Mouse (Mus musculus) spleen, postnatal 4 days (tissue): Measurements from ENCODE around the gene H2-Q10.
A peak's percentile ranks its signal among the peaks of the same experiment; 100 is the strongest.

Experiments used
- DNase-seq, 2 experiments: peaks; one replicate each; pipeline ENCODE4 v3.0.0; 2022; ENCODE audit warnings: low spot score in 2 of 2

The H2-Q10 gene

GRCm38 (mm10) chr17:35514756-35515155 is 44.9 kb downstream of the H2-Q10 start:
- no peak for DNase-seq

GRCm38 (mm10) chr17:35515911-35516640 is 46.2 kb downstream of the H2-Q10 start:
- peak in 1 of 2 experiments; percentile 26 for DNase-seq

- DNase-seq: peak; percentile 96 to 98
These were observed 47.0 kb downstream of the H2-Q10 start, which contains the start of the genes Tcf19 and Cchcr1 for GRCm38 (mm10) chr17:35516652-35517500. Tcf19 (minus strand) TSS chr17:35516824. Cchcr1 (plus strand) TSS chr17:35517100.

- DNase-seq: no peak
These were observed 47.6 kb downstream of the H2-Q10 start for GRCm38 (mm10) chr17:35517526-35517925.
